Mouse (Mus musculus) 416B (cell line): ENCODE results near the gene Ppp1r13l.

Experiments used
- DNase-seq: peaks from one replicate; pipeline ENCODE4 v3.0.0; 2011; ENCODE audit warnings: low read depth

Gene Ppp1r13l

DNA sequence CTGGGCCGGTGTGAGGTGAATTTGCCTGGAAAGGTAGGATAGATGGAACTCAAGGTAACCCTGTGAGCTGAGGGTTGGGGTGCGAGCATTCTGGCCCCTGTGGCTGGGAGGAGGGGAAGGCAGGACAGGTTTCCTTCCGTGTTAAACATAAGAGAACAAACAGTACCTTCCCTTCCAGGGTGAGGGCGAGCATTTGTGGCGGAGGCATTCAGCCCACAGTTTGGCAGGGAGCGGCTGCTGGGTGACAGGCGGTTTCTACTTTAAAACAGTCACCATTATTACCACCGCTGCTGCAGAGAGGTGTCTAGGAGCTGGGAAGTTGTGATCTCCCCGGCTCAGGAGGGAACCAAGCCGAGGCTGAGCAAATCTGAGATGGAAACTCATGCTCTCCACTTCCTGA, 22.4 kb upstream of the Ppp1r13l start:
- DNase-seq = no peak

DNA sequence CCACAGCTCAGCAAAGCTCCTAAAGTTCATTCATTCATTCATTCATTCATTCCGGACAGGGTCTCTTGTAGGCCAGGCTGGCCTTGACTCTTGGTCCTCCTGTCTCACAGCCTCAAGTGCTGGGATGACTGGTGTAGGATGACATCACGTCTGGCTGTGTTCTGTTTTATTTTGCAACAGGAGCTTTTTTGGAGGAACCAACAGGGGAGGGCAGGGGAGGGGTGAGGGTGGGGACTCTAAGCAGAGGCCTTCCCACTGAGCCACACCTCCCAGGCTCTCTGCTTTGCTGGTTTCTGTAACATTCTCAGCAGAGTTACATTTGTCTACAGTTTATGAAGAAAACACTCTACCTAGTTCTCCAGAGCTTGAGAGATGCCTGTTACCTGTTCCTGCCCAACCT, 21.5 kb upstream of the Ppp1r13l start:
- peak; percentile 78 for DNase-seq

DNA sequence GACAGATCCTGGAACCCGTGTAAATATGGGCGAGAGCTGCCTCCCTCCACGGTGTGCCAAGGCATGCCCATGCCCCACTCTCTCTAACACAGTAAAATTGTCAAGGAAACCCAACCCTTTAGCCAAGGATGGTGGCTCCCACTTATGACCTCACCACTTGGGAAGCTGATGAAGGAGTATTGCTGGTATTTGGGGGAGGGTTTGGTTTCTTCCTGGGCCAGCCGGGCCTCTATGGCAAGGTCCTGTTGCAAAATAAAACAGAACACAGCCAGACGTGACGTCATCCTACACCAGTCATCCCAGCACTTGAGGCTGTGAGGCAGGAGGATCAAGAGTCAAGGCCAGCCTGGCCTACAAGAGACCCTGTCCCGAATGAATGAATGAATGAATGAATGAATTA, 21.0 kb upstream of the Ppp1r13l start:
- DNase-seq = peak; percentile 44

DNA sequence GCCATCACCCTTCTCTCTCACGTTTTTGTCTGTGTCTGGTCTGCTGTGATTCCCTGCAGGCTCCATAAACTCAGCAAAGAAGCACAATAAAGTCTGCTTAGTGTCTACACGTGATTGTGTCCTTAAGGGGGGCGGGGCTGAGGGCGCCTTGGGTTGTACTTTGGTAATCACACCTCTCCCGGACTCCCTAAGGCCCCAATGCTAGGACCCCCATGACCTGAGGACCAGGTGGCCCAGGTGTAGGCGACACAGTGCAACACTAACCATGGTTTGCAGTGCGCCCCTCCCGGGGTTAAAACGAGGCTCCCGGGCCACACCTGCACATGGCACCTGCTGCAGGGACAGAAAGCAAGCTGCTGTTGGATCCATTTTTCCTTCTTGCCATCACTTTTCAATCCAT, 18.3 kb upstream of the Ppp1r13l start:
- DNase-seq = no peak

DNA sequence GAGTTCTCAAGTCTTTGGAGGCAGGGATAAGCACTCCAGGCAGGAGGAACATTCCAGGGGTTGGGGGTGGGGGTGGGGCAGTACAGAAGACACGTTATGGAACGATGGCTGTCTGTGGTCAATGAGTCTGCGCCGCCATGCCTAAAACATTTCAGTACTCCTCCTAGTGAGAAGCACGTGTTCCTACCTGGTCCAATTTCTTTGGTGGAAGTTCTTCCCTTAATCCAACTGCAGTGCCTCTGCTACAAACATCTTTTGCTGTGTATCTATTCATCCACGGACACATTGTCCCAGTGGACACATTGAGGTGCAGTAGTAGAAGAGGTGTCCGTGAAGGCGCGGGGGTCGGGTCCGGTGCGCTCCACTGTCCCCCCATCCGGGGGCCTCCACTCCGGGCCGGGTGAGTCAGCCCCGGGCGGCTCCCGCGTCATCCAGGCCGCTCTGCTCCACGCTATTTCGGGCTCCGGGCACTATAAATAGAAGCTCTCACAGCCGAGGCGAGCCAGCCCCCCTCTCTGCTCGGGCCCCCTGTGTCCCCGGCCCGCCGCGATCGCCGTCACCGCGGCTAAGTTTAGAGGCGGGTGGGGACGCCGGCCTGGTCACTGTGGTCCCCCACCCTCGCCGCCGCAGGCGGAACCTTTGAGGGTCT, 17.7 kb upstream of the Ppp1r13l start:
- no peak for DNase-seq

DNA sequence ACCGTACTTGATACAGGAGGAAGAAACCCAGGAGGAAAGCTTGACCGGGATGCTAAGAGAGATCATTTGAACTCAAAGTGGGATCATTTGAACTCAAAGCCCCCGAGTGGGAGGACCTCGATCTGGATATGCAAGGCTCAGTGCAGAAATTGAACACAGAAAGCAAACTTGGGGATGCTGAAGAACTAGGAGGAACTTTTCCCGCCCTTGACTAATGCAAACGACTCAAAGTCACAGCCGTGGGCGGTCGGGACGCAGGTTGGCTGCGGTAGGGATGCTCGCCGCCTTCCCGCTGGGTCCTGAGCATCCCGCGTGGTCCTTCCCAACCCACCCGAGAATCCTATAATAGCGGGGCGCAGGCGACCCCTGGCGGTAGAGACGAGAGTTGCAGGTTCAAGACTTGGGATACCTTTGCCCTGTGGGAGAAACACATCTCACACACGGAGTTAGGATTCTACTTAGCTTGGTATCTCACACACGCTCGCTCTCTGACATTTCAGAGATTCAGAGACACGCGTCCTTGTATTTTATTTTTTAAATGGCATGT, 17.0 kb upstream of the Ppp1r13l start:
- peak; percentile 76 for DNase-seq

DNA sequence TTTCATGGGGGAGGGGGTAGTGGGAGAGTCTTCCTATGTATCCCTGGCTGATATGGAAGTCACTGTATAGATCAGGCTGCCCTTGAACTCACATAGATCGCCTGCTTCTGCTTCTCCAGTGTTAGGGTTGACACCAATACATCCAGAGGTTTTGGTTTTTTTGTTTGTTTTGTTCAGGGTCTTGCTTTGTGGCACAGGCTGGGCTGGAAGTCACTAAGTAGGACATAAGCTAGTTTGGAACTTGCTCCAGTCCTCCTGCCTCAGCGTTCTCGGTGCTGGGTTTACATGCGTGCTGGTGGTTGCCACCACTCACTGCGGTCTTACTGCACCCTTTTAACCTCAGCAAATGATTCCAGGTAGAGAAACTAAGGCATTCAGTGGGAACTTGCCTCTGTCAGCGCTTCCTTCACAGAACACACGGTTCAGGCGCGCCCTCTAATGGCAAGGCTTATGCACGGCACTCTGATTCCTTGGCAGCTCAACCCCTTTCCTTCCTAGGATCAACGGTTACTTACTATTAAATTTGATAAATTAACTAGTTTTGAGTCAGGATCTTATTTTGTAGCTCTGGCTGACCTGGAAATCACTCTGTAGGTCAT, 16.2 kb upstream of the Ppp1r13l start:
- DNase-seq = peak; percentile 85

DNA sequence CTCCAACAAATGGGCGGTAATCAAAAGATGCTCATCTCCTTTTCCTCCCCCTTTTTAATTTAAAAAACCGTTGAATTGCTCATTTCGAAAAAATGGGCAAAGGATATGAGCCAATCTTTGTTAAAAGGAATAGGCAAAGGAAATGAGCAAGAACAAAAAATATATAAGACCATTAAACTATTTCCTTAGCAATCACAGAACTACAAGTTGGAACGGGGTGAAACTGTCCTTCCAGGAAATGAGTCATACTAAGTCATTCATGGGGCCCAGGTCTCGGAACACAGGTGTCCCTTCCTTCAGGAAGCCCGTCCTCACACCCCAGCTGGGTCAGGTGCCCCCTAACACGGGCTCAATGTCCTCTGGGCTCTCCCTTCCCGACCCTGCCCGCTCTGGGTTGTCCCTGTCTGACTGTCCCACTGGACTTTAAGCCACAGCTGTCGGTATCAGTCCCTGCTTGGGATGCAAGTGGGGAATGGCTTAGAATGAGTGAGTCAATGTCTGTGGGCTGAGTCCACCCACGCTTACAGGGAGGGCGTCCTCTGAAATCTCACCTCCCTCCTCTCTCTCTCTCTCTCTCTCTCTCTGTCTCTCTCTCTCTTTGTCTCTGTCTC, 15.2 kb upstream of the Ppp1r13l start, which contains the start of gene Ercc1:
Gene Ercc1 (plus strand): TSS at position 542 of the 611 bp plus-strand sequence.
- peak; percentile 67 for DNase-seq

DNA sequence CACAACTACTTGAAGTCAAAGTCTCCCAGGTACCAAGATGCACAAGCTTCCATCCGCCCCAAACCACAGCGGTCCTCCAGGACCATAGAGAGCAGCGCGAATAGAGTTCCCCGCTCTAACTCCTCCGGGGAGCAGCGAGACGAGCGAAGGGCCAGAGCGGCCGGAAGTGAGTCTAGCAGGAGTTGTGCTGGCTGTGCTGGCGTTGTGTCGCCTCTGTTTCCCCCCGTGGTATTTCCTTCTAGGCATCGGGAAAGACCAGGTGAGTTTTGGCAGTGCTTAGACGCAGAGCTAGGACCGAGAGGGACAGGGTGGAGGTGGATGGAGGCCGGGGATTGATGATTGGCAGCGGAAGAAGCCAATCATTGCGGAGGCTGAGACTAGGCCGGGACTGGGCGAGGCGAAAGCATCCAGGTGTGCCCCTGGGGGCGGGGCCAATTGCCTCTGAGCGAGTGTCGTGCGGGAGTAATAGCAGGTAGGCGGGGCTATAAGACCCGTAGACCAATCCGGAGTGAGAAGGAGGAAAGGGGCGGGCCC, 14.5 kb upstream of the Ppp1r13l start:
- peak; percentile 97 for DNase-seq

DNA sequence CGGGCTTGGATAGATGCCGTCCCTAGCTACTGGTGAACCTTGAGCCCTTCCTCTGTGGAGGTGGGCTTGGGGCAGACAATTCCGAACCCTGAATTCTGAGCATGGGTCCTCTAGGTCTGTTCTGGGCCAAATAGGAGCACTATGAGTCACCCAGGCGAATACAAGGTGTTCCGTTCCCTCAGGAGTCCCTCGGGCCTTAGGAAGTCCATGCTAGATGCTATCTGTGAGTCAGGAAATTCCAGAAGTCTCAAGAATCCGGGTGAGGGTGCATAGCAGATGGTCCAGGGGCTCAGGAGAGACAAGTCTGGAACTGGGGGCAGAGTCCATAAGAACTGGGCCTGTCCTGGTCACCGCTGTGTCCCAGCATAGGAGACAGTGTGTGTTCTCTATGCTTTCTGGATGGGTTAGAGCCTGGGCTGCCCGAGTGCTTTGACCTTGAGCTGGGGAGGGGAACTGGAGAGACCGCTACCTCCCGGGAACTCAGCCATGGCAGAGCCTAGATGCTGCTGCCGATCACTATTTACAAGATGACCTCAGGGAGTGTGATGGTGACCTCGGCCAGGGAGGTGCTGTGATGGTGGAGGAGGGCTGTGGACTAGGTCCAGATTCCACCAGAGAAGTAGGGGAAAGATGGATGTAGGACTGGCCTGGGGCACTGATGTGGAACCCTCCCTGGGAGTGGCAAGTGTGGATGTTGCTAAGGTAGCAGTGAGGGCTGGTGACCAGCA, 10.2 kb upstream of the Ppp1r13l start:
- DNase-seq = no peak

DNA sequence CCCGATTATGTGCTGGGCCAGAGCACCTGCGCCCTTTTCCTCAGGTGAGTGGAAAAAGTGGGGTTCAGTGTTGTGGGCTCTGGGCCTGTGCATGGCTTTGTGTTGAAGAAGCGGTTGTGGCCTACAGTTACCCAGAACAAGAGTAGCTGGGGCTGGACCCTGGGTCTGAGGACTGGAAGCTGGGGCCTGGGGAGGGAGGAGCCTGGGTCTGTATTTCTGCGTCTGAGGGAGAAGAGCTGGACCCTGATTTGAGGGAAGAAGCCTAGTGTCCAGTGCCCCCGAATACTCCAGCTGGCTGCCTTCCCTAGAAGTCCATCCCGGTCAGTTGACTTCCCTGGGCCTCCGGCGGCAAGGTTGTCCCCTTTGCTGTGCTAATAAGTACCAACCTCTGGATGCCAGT, 9.3 kb upstream of the Ppp1r13l start:
- no peak for DNase-seq

DNA sequence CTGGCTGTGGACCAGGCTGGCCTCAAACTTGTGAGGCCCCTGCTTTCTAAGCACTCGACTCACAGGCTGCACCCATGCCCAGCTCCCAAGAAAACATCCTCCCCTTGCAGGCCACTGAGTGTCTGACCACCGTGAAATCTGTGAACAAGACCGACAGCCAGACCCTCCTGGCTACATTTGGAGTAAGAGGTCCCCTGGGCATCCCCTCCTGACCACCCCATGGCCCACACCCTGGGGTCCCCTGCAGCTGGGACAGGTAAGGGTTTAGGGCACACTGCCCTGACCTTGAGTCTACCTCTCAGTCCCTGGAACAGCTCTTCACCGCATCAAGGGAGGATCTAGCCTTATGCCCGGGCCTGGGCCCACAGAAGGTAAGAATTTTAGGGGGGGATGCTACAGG, 4.6 kb upstream of the Ppp1r13l start:
- DNase-seq = no peak

DNA sequence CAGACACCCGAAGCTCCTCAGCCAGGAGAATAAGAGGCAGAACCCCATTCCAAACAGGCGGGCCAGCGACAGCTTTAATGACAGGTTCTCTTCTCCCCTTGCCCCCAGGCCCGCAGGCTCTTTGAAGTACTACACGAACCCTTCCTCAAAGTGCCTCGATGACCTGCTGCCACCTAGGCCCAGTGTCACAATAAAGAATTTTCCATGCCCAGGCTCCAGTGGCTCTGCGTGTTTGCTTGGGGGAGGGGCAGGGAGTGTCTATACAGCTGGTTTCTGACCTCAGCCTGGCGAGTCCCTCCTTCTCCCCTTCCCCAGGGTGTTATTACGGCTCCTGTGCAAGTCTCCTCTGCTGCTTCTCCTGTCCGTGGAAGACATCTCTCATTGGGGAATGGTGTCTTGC, 3.2 kb upstream of the Ppp1r13l start:
- no peak for DNase-seq

DNA sequence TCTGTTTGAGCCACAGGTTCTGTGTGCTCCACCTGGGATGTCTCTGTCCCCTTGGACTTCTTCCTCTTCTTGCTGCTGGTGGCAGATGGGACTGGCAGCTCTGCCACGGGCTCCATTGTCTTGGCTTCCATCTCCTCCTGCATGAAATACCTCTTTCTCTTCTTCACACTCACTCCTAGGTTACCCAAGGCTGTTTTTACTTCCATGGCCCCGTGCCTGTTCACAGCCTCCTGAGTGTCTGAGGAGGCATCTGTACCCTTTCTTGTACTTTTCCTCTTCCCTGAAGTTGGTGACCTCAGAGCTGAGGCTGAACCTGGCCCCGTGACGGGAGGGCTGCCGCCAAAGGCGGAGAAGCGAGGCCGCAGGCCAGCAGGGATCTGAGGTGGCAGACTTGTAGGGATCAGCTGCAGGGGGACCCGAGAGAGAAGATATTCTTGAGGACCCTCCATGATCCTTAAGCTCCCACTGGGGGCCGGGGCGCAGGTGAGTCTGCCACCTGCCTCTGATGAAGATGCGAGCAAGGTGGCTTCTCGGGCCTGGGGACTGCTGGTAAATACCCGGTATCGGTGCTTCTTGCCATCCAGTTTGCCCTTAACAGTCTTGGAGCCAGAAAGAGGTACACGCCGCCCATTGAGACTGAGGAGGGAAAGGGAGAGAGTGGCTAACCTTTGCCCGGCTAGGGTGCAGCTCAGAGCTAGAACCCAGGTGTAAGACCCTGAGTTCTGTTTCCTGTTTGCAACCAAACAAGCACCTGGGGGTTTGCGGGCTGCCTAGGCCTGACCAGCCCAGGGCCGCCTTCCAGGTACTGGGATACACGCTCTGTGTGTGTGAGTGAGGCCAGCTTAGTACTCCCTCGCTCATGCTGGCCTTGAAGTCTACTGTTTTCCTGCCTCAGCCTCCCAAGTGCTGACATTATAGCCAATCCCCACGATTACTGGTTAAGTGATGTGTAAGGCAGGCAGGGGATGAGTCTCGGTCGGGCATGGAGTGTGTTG, 1.9 kb upstream of the Ppp1r13l start:
- DNase-seq = no peak

DNA sequence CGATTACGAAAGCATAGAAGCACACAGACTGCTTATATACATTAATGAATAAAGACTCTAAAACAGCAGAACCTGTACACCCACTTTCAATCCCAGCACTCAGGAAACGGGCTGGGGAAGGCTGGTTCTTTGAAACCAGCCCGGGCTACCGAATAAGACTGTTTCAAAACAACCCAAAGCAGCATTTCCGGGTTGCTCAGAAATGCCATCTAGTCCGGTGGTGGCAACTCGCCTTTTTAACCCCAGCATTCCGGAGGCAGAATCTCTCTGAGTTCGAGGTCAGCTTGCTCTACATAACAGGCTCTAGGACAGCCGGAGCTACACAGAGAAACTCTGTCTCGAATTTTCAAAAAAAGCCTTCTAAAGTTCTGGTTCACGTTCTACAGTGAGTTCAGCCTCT, 915 bp upstream of the Ppp1r13l start:
- peak; percentile 50 for DNase-seq

DNA sequence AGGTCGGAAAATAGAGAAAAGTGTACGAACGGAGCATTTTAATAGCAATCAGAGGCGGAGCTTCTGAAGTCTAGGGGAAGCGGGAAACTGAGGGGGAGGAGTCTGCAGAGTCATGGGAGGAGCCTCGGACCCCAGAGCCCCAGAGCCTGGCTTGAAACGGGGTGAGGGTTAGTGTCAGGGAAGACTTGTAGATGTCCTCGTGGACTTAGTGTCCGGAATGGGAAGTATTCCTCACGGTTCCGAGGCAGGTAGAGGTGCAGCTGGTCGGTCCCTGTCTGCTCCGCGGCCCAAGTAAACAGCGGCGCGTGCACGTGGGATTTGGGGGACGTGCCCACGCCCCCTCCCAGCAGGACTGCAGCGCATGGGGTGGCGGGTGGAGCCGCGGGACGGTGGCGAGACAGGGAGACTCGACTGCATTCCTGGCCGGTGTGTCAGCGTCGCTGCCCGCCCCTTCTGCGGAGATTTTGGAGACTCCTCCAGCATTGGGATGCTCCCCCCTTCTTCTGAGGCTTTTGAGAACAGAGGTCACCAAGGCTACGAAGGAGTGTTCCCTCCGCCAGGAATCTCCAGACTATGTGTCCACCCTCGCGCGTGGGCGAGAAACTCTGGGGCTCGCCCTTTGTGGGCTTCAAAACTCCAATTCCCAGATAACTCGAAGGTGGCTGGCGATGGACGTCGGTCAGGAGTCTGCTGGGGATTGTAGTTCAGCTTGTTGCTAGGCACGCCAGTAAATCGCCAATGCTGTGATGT, 518 bp downstream of the Ppp1r13l start:
- peak; percentile 71 for DNase-seq

DNA sequence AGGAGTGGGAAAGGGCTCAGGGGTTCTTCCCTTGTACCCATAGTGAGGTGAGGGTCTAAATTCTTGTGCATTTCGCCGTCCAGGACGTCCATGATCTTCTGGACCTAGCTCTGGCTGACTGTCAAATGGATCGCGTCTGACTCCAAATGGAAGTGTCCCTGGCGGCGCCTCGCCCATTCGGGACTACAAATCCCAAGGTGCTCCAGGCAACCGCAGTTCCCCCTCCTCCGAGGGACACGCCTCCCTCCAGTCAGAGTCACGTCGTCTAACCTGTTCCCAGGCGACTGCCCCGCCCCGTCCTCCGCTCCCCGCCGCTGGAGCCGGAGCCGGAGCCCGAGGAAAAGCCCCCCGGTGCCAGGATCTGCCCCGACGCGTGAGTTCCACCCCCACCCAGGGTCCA, 1.4 kb downstream of the Ppp1r13l start:
- DNase-seq = peak; percentile 93

DNA sequence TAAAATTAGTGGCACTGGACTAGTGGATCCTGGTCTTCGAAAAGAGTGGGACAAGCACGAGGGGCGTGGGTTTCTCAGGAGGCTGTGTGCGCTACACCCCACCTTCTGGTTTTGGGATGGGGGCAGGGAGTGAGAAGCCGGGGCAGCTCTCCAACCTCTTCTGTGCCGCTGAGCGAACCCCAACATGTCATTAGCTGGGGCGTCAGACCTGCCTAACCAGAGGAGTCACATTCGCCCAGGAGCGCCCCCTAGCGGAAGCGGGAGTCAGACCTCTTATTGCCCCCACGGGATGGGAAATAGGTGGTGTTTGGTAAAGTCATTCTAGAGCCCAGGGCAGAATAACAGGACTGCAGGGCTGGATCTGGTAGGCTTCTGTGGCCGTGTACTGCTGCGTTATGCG, 2.2 kb downstream of the Ppp1r13l start:
- peak; percentile 86 for DNase-seq

DNA sequence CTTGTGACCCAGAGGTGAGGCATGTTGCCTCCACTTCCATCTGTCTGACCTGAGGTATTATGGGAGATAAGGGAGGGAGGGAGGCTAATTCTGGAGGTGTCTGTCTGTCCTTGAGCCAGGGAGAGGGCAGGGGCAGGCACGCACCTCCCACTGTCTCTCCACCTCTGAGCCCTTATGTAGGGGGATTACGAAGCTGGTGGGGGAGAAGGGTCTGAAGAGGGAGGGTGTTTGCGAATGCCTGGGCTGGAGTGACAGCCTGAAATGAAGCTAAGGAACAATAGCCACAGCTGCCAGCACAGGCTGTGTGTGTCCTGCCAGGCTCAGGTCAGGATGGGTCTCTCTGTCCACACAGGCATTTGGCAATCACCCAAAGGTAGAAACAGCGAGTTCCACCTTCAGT, 2.7 kb downstream of the Ppp1r13l start:
- DNase-seq = no peak

DNA sequence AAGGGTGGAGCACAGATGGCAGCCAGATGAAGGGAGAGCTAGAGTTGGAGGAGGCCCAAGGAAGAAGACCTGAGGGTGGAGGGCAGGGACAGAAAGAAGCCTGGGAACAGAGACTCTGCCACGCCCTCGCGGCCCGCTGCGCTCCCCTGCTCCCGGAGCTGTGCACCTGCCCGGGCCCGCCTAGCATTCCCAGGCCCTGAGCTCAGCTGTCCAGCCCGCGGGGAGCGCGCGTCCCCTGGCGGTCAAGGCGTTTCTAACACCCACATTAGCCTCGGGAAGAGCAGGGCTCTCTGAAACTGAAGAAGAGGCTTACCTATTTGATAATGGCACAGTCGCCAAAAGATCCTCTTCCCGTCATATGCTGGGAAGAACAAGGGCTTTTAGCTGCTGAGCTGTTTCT, 4.3 kb downstream of the Ppp1r13l start:
- DNase-seq = peak; percentile 67
